Mouse (Mus musculus): Measurements from ENCODE around the gene Dscaml1.
A peak's percentile ranks its signal among the peaks of the same experiment; 100 is the strongest.
"Not testable (repeated sequence)": the region's sequence is repeated elsewhere in the genome, so short reads cannot be mapped to it uniquely, and the experiment has no call there.

The Dscaml1 gene

DNA sequence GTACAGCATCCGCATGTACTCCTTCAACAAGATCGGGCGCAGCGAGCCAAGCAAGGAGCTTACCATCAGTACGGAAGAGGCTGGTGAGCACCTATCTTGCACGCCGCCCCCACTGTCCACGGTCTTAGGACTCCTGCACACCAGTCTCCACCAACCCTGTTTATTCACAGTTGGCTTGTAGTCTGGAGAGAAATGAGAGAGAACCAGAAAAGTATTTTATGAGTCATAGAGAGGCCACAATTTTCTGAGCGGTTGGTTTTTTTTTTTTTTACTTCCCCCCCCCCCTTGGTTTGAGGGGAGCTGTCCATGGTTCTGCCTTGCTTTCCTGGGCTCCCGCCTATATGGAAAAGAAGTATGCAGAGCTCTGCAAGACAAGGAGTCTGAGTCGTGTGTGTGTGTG is 283.9 kb downstream of the Dscaml1 start:
- DNase-seq, result no peak

DNA sequence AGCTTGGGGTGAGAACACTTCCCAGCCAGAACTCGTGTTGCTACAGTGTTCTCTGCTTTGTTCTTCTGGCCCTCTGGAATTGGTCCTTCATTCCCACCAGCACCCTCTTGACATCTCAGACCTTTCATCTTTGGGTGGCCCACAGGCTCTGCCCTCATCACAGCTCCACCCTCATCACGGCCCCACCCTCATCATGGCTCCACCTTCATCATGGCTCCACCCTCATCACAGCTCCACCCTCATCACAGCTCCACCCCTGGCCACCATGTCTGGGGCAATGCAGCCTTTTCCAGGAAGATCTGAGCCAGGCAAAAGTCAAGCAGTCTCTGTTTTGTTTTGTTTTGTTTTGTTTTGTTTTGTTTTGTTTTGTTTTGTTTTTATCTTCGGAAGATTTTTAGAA is 289.0 kb downstream of the Dscaml1 start:
- no peak for DNase-seq

DNA sequence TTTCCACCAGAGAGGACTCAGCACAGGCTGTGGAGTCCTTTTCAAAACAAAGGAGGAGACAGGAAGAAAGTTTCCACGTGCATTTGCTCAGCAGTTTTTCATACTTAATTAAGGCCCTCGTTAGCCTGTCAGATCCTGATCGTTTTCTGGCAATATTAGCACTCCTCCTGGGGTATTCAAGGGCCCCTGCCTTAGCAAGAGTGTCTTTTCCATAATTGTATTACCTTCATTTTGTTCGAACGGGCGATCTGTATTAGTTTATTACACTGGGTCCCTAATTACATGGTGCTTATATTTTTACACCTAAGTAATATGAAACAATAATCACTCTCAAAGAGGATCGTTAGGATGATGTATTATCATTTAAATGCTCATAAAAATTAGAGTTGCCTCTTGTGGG is 293.6 kb downstream of the Dscaml1 start:
- DNase-seq, result no peak

DNA sequence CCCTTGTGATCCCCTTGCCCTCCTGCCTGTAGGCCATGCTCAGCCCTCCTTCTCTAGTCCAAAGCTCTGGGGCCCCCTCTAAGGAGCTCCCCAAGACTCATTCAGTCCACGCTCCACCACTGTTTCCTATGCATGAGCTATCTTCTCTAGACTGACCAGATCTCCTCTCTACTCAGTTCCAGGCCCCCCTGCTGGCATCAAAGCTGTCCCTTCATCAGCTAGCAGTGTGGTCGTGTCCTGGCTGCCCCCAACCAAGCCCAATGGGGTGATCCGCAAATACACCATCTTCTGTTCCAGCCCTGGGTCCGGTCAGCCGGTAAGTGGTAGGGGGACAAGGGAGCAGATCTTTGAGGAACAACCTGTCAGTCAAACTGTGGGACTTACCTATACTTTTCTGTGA is 305.4 kb downstream of the Dscaml1 start:
- no peak for DNase-seq

DNA sequence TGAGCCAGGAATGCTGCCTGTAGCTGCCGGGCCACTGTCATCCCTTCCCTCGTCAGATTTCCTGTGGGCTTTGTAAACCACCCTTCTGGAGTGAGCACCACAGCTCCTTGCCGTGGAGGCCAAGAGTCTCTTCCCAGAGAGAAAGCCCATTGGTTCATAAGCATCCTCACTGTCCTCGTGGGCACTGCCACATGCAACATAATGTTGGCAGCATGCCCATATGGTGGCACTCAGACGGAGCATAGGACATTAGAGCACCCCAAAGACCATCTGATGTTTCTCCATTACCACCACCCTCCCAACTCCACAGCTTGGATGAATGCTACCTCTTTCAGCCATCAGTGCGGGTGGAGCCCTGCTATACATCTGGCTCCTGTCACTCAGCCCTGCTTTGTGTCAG is 306.8 kb downstream of the Dscaml1 start:
- DNase-seq, result no peak

DNA sequence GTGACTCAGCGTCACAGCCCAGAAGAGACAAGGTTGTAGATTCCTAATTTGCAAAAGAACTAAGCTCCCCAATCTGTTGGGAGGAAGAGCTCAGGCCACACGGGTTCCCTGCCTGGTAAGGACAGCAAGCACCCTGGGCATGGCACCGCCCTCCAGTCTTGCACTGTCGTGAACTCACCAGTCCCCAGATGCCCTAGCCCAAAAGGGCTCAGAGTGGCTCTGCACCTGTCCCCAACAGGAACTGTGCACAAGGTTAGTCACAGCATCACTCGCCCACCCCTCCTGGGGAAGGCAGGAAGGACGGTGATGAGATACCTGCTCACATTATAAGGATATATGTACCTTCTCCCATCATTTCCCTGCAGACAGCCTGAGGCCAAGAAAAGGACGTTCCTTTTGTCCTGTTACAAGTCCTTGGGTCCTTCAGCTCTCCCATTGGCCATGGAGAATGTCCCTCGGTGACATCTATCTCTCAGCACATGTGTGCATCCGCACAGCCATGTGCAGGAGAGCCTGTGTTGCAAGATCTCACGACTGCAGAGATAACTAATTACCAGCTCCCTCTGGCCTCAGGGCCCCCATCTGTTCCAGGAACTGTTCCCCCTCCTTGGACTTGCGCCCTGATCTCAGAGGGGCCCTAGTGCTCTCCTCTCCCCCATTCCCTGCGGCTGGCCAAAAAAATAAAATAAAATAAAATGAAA is 312.7 kb downstream of the Dscaml1 start:
- DNase-seq, result no peak

DNA sequence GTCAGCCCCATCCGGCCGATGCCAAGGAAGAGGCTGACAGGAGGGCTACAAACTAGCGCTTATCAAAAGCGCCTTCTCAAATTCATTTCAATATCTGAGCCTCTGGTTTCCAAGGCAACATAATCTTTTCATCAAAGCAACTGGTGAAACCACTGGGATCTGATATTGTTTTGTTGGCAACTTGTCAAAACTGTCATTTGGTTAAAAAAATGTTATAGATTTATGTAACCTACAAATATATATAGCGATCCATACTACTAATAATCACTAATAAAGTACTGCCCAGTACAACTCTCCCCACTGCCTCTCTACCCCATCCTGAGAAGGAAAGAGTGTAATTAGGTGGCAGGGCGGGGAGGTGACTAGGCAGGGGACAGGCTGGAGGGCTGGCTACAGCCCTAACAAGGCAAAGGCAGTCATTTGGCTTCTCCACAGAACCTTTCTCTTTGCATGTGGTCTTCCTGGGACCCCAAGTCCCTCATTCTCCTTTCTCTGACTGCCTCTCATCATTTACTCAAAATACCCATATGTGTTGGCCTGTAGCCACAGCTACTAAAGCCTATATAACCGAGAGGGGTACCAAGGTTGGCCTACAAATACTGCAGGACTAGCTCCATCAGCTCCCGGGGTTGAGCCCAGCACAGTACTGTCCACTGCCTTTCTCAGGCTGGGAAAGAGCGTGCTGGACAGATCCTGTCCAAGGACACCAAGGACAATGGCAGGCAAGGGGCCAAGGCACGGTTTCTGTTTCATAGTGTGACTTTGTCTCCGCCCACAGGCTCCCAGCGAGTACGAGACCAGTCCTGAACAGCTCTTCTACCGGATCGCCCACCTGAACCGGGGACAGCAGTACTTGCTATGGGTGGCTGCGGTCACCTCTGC is 313.5 kb downstream of the Dscaml1 start:
- DNase-seq, result peak; percentile 5

DNA sequence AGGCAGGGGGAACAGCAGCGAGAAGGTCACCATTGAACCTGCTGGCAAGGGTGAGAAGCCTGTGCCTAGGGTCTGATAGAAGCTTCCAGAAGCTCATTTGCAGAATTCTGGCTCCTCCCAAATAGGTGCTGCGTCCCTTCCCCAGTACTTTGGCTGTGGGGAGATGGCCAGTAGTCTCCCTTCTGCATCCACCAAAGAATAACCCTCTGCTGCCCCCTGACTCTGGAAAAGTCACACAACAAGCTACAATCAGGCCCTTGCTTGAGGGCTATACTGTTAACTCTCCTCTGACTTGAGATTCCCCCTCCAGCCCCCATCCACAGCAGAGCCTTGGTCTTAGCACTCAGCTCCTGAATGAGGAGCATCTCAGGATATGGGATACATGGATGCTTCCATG is 314.2 kb downstream of the Dscaml1 start:
- DNase-seq, result no peak

DNA sequence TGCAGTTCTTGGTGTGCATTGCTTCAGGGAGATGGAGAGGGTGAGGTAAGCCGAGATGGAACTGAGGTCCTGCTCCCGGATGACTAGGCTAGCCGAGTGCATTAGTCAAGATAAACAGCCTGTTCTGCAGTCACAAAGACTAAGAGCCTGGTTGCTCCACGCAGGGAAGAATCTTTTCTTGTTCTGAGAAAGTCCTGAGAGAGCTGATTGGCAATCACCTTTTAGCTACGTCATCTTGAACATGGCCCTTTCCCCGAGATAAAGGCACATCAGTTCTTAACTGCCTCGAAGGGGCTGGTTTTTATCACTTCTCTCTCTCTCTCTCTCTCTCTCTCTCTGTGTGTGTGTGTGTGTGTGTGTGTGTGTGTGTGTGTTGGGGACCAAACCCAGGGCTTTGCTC is 319.0 kb downstream of the Dscaml1 start:
- no peak for DNase-seq

DNA sequence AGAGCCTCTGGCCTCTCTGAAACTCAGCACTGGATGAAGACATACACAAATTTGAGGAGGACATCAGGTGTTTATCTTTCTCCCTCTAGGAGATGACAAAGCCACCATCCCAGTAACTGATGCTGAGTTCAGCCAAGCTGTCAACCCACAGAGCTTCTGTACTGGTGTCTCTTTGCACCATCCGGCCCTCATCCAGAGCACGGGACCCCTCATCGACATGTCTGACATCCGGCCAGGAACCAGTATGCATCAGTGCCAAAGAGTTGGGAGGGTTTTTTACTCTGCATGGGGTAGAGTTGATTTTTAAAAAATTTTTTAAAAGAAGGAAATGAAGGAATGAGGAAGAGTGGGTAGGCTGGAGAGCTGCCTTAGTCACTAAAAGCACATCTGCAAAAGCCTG is 323.5 kb downstream of the Dscaml1 start:
- no peak for DNase-seq

DNA sequence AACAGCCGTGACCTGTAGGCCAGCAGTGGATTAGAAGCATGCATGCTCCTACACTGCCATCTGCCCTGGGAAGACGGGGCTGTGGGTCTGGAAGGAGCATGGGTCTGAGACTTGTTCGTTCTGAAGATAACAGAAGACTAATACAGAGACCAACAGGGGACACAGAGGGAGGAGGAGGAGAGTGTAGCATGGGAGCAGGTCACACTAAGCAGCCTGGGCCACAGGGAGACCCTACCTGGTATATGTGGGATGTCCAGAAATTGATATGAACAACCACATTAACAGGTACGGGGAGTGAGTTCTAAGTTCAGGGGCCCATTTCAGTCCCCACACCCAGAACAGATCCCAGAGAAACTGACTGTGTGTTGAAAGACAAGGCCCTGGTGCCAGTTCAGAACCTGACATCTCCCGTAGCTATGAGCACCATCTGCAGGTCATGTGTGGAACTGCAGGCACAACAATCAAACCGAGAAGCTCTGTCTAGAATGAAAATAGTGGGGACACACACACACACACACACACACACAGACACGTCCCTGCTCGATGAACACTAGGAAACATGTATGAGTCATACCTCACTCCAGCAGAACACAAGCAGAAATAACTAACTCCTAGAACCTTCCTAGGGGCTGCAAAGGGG is 328.1 kb downstream of the Dscaml1 start:
- DNase-seq, result peak; percentile 66

DNA sequence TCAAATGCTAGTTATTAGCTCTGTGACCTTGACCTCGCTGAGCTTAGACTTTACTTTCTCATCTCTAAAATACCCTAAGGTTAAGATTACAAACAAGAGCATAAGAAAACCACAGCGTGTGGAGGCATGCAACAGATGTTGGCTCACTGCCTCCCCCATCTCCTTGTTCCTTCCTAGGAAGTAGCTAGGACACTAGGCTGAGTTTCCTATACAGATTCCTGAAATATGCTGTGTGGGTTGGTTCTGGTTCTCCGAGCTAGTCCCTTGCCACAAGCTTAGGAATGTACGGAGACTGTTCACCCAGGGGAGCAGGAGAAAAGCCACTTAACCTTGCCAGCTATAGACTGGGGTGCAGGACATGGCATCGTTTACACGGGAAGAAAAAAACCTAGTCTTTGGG is 339.8 kb downstream of the Dscaml1 start:
- no peak for DNase-seq

DNA sequence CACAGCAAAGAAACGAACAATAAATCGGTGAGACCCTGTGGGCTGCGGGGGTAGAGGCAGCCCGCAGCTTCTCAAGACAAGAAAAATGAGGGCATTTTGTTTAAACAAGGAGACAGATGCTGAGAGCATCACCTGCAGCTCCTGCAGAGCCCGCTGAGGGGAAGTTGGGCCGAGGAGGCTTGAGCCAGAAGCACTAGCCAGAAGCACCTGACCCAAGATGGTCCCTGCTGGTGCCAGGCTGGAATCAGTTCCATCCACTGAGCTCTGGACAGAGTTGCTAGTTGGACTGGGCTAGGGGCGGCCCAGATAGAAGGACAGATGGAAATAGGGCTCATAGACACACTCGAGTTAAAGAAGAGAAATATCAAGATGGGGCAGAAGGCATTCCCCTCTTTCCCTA is 340.7 kb downstream of the Dscaml1 start:
- DNase-seq, result no peak

DNA sequence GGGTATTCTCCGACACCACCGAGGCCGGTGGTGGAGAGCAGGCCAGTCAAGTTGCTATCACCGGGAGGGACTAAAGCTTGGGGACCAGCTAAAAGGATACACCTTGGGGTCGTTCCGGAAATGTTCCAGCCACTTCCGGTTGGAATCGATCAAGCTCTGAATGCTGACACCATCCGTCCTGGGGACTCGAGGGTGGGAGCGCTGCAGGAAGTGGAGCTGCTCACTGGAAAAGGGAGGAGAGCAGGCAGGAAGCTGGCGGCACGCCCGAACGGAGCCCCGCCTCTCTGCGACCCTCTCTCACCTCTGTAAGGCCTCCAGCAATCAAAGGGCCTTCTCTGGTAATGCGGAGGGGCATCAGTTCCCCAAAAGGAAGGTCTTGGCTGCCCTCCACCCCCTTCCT is 342.0 kb downstream of the Dscaml1 start:
- no peak for DNase-seq

DNA sequence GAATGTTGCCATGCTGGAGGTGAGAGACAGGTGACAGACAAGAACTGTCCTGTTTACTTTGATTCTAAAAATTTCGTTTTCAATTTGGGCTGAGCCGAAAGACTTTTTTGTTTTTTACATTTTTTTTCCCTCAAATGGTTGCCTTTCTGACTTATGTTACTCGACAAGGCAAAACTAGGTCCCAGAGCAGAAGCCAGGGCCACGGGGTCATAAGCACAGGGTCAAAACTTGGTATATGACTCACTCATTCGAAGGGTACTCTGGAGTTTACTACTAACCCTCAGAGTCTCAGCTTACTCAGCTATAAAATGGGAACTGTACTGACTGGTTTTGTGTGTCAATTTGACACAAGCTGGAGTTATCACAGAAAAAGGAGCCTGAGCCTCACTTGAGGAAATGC is 343.2 kb downstream of the Dscaml1 start:
- DNase-seq, result no peak

DNA sequence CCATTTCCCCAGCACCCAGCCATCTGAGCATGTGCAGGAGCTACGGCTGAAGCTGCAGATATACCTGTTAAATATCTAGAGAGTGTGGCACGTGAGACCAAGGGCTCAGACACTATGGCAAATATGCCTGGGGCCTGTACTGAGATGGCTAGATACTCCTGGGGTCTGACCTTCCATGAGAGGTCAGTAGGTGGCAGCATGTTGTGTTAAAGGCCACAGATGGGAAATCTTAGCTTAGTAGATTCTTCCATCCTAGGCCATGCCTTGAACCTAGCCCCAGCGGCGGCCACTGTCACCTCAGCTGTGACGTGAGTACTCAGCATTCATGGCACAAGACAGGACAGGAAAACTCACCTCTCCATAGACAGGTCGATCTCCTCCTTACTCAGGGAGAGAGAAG is 347.7 kb downstream of the Dscaml1 start:
- DNase-seq, result no peak

DNA sequence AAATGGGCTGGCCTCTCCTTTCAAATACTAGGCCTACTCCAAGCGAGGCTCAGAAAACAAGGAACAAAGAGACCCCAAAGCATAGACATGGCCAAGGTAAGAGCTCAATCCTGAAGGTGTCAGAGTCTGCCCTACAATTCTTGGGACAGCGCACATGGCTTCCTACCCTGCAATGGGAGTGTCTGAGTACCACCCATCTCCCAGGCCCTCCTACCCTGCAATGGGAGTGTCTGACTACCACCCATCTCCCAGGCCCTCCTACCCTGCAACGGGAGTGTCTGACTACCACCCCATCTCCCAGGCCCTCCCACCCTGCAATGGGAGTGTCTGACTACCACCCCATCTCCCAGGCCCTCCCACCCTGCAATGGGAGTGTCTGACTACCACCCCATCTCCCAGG is 349.7 kb downstream of the Dscaml1 start:
- not testable (repeated sequence) for DNase-seq

DNA sequence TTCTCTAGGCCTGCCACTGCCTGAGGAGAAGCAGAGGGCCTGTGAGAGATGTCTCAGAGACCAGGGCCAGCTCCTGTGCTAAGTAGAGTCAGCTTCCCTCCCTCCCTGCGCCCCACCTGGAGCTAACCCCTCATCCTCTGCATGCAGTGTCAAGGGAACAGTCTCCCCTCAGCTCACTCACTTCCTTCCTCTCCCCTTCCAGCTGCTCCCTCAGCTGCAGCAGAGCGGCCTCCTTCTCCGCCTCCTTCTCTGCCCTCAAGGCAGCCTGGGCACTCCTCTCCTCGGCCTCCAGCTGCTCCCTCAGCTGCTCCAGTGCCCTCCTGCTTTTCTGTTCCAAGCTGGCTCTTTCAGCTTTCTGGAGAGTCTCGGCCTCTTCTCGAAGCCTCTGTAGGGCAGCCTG is 352.8 kb downstream of the Dscaml1 start:
- DNase-seq, result no peak

DNA sequence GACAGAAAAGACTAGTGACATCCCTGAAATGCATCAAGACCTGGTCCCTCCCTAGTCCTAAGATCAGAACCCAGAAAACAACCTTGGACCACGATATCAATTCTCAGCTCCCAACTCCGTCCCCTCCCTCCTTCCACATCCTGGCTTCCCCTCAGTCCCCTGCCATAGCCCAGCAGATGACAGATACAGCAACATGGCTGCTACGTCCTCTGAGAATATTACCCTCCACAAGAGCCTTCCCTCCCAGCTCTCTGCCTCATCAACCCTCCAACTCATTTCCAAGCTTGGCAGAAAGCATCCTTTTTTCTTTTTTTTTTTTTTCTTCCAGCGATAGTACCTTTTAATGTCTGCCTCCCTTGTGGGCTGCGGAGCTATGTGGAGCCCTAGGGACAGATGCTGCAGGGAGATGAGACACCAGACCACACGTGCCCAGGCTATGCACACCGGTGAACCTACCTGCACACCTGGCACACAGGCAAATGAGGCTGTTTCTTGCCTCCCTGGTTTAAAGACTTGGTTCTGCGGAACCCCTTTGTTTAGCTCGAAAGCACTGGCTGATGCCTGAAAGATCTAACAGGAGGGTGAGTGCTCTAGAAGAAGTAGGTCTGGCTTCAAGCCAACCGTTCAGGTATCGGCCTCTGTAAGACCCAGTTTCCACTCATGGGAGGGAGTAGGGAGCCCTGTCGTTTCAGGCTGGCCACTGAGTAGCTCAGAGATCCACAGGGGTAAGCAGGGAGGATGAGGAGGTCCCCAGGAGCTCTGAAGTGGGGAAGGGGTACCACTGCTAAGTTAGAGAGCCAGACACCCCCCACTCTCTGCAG is 357.0 kb downstream of the Dscaml1 start:
- no peak for DNase-seq

DNA sequence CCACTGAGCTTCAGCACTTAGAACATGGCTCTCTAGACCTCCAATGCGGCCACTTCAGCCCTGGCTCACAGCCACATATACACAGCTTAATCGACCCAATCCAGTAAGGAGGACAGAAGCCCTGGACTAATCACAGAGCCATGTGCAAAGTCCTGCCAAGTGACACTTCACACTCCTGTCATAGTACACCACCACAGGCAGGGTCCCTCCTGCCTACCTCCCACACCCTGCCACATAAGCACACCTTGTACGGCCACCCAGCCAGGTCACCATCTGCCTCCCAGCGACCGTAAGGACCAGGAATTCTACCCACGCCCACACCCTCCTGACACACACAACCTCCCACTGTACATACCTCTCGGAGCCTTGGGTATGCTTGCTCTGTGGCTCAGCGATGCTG is 360.6 kb downstream of the Dscaml1 start:
- DNase-seq, result no peak

DNA sequence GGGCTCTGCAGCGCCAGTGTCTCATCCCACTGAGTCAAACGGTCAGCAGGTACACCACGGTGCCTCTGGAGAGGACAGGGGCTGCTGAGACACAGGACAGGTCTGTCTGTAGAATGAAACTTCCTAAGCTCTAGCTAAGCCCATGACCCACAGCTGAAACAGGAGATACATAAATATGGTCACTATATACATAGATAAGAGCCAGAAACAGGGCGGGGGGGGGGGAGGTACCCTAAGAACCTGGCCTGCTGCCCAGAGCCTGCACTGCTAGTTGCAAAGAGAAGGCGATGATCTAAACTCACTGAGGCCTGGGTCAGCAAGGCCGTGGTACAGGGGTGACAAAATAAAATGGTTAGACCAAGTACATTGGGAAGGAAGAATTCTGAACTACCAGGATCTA is 361.1 kb downstream of the Dscaml1 start:
- no peak for DNase-seq

DNA sequence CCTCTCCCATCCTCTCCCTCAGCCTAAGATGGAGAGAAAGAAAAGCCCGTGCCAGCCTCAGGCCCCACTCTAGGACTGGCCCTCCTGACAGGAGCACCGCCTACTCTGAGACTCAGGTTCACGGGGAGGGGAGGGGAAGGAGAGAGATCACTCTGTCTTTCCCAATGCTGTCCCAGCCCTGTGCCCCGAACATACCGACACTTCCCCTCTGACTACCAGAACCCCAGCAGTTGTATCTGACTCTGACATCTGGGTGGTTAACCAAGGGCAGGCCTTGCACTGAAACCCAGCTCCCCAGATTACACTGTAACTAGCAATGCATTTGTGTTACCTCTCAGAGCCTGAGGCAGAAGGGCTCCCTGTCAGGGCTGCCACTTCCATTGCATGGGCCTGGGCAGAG is 362.0 kb downstream of the Dscaml1 start:
- no peak for DNase-seq

DNA sequence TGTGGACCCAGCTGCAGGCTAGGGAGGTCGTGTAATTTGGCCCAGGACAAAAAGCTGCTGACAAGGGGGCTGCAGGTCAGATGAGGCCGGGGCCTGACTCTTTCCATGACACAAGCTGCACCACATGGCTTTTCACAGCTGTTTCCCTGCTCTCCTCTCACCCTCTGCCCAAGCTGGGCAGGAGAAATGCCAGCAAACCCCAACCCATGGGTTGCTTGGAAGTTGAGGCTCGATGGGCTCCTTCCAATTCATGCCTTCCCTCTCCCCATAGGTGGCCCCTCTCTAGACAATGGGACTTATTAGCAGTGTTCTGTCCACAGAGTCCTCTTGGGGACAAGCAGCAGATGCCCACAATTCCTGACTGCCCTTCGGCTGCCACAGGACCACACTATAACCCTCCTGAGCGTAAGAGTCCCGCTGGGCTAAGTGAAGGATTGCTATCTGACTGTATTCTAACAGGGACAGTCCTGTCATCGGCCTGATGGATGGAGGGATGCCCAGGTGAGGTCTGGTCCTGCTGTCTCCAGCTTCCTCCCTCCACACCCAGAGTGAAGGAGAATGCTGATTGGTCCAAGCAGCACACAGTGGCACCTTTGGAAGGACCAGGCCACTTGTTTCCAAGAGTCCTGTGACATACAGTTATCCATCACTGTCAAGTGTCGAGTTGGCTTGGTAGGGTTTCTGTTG is 365.2 kb downstream of the Dscaml1 start:
- no peak for DNase-seq
